Mouse (Mus musculus): ENCODE data around the gene Thop1.
"Not testable (repeated sequence)": the region's sequence is repeated elsewhere in the genome, so short reads cannot be mapped to it uniquely, and the experiment has no call there.

The Thop1 gene

DNA sequence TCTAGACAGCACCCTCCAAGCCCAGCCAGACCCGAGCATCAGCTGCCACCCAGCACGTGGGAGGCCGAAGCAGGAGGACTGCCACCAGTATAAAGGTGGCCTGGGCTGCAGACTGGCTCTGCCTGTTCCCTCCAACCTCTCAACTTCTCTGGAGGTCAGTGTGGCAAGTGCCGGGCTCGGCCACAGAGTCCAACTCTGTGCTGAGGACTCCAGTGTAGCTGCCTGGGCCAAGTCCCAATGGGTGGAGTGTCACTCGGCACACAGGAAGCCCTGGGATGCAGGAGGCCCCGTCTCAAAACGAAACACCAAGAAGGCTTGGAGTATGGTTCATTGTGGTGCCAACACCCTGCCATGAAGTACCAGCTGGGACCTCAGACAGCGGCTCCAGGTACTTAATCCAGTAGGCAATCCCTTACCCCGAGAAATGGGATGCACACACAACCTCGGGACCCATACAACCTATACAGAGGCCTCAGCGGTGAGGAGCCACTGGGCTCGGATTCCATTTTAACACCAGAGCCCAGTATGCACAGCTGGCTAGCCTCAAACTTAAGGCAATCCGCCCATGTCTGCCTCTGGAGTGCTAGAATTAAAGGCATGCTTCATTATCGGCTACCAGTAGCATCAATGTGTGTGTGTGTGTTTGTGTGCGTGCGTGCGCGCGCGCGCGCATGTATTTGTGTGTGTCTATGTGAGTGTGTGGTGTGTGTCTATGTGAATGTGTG is 12.3 kb upstream of the Thop1 start:
- no peak for DNase-seq (ENCODE audit: low read depth)

DNA sequence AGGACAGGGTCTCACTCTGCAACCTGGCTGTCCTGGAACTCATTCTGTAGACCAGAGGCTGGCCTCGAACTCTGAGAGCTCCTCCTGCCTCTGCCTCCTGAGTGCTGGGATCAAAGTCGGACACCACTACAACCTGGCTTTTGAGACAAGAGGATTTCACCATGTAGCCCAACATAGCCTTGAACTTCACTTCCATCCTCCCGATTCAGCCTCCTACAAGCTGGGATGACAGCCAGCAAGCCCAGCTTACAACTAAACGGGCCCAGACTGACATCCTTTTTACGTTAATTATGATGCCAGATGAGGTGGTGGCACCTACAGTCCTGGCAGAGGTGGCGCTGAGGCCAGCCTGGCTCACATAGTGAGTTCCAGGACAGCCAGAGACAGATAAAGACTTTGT is 10.9 kb upstream of the Thop1 start:
- DNase-seq (ENCODE audit: low read depth): no peak

GRCm38 (mm10) chr10:81059603-81060543 is 10.0 kb upstream of the Thop1 start, which contains the start of gene Sgta:
TSS of gene Sgta (minus strand) at chr10:81060181.
- DNase-seq (ENCODE audit: low read depth): peak; percentile 100

DNA sequence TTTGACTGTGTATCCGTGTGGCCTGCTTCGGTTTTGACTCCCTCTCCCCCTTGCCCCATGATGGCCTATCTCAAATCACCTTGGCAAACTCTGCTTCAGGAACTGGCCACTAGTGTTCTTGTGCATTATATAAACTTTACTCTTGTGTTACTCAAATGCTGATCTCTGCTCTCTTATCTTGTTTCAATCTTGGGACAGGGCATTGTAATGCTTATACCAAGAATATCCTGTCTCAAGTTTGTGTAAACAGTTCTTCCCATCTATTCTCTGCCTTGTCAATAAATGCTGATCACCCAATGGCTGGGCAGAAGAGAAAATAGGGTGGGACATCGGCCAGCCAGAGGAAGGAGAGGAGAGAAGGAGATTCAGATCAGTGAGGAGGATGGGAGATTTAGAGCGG is 7.1 kb upstream of the Thop1 start:
- DNase-seq (ENCODE audit: low read depth): no peak

DNA sequence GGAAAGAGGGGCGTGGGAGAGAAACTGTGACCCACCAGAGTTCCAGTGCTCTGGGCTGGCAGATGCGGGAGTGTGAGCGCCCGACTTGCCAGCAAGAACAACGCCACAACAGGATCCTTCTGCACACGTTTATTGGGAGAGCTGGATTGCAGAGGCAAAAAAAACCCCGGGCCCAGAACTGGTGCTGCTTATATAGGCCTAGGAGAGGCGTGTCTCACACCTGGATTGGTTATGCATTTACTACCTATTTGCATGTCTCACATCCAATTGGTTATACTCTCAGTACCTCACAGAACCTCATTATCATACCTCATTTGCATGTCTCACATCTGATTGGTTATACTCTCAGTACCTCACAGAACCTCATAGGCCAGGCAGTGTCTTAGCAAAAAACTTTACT is 5.3 kb upstream of the Thop1 start:
- not testable (repeated sequence) for DNase-seq (ENCODE audit: low read depth)

GRCm38 (mm10) chr10:81068706-81069105 is 1.1 kb upstream of the Thop1 start:
- DNase-seq (ENCODE audit: low read depth): peak; percentile 12

DNA sequence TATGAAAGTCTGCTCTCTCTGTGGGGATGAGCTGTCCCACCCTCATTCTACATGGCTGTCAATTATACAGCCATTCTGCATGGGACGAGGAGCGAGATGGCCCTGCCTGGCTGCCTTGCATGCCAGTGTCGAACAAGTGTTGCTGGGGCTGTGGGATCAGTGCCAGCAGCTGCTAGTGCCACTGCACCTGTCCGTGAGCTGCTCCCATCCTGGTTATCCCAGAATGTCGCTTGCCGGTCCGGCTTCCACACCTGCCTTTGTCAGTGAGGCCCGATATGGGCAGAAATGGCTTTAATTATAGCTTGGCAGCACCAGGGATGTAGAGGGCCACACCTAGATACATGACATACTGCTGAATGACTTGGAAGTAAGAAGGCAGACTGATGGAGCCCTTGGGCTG is 2.5 kb downstream of the Thop1 start:
- DNase-seq (ENCODE audit: low read depth): no peak

DNA sequence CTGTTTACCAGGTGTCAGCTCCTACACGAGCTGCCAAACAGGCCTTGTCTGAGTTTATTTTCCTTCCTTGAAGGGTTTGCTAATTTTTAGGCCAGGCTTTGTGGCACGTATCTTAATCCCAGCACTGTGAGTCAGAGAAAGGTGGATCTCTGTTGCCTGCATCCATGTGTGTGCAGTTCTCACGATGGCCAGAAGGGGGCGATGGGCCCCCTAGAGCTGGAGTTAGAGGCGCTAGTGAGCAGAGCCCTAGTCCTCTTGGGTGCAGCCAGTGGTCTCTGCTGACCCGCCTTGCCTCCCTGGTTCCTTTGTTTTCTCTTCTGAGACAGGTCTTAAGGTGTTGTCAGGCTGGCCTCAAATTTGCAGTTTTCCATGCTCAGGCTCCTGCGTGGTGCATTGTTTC is 3.6 kb downstream of the Thop1 start:
- peak; percentile 44 for DNase-seq (ENCODE audit: low read depth)

DNA sequence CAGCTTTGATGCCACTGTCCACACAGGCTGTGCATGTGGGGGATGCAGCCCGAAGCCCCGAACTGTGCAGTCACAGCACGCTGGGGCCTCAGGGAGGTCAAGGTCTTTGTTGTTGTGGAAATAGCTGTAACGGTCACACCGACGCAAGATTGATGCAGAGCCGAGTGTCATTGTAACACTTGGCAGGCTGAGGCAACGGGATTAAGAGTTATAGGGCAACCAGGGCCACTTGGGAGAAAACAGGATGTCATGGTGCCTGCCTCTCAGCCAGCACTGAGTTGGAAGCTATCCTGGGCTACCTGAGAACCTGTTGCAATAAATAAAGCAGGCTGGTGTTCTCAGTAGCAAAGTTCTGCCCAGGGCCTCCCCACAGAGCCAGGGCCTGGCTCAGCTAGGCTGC is 5.9 kb downstream of the Thop1 start:
- no peak for DNase-seq (ENCODE audit: low read depth)

- peak; percentile 59 for DNase-seq (ENCODE audit: low read depth)
These were observed 6.5 kb downstream of the Thop1 start for GRCm38 (mm10) chr10:81076356-81076755.

- no peak for DNase-seq (ENCODE audit: low read depth)
These were observed 8.1 kb downstream of the Thop1 start for GRCm38 (mm10) chr10:81077916-81078315.

- no peak for DNase-seq (ENCODE audit: low read depth)
These were observed 10.3 kb downstream of the Thop1 start for GRCm38 (mm10) chr10:81080008-81080655.

DNA sequence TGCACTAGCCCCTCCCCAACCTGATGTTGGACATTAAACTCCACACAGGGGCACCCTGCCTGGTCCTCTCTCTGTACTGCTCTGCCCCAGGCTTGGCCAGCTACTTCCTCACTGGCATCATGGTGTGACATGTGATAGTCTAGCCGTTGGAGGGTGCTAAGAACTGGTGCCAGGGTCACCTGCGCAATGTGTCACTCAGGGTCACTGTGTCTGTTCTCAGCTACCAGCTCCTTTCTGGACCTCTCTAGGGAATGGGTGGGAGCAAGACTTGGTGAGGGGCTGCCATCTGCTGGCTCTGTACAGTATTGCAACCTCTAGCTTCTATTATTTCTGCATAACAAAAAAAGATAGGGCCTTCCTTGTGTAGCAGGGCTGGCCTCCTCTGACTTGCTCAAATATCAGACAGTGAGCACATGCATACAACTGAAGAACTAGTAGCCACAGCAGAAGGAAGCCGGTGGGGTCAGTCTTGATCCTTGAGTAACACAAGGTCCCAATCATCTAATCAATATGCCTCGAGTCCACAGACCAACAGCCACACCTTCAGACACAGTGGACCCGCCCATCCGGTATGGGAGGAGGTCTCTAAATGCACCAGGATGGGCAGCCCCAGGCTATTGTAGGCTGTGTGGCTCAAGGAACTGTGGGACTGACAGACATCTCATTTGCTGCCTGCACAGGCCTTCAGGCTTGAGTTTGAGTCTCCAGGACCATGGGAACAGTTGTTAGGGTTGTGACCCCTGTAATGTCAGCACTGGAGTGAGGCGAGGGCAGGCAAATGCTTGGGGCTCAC is 12.5 kb downstream of the Thop1 start:
- peak; percentile 89 for DNase-seq (ENCODE audit: low read depth)

- DNase-seq (ENCODE audit: low read depth): peak; percentile 59
These were observed 17.2 kb downstream of the Thop1 start for GRCm38 (mm10) chr10:81087021-81087420.

DNA sequence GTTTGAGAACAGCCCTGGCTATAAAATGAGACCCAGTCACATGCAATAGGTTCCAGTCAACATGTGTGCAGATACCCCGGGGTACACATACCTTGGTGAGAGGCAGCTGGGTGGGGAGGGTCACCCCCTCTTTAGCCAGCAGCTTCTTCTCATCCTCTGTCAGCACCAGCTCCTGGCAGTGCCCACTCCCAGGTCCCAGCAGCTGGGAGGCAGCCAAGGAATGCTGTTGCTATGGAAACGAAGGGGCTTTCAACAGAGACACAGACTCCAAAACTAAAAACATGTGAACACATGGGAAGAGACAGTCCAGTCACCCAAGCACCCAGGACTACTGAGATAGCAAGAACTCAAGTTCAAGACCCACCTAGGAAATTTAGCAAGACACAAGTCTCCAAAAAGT is 19.4 kb downstream of the Thop1 start:
- DNase-seq (ENCODE audit: low read depth): peak; percentile 45

DNA sequence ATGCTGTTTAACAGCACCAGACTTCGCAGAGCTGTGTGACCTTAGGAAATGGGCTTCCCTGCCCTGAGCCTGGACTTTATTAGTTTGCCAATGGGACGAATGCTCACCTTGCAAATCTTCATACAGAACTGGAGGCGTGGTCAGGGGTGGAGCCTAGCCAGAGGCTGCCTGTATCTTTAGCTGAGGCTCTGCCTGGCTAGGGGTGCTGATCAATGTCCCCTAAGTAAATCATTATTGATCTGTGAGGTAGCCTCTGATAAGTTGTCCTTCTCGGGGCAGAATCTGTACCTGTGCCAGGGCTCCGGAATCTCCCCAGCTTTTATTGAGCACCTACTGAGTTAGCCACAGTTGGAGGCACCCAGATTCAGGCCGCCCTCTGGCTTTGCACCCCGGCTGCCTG is 20.8 kb downstream of the Thop1 start:
- DNase-seq (ENCODE audit: low read depth): no peak

- DNase-seq (ENCODE audit: low read depth): peak; percentile 68
These were observed 22.8 kb downstream of the Thop1 start for GRCm38 (mm10) chr10:81092465-81093250.

DNA sequence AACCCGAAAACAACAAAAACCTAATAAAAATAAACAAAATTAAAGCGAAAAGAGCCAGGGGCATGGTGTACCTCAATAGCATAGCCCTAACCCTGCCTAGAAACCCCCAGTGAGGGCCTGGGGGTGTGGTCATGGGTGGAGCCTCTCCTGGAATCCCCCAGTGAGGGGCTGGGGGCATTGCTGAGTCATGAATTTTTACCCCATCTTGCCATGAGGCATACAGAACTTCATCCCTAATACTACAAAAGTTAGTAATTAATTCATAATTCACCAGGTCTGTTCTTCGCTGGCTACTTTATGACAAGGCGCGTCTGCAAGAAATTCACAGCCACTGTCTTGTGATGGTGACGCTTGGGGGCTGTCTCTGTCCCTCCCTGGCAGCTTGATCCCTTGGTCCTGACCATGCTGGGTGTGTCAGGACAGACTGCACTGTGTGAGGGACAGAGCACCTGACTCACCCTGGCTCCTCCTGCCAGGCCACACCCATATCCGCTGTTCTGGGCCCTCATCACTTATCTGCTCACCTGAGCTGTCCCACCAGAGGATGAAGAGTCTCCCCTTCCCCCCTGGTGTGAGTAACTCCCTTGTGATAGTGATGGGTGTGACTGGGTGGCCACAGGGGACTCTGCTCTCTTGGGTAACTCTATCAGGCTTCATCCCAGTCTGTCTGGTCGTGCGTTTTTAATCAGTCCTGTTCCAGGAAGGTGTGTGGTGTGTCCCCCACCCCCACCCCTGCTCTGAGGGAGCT is 25.3 kb downstream of the Thop1 start:
- DNase-seq (ENCODE audit: low read depth): no peak

GRCm38 (mm10) chr10:81105565-81106112 is 35.8 kb downstream of the Thop1 start, which contains the start of gene Map2k2:
TSS of gene Map2k2 (plus strand) at chr10:81105915.
- DNase-seq (ENCODE audit: low read depth): peak; percentile 99

All from NIH3T3 (cell line).